Mouse (Mus musculus) bone marrow, adult 2 months (tissue): ENCODE results near the gene Pradc1.

ENCODE experiments used
- CTCF ChIP-seq: fragments of 200-500 bp; IDR thresholded peaks from 2 replicates; pipeline ENCODE4 v1.5.1; 2011; ENCODE audit warnings: low read length, control low read depth; ENCODE audit not compliant: control insufficient read depth, insufficient read depth
- POLR2A ChIP-seq: fragments of 200-500 bp; IDR thresholded peaks from 2 replicates; pipeline ENCODE4 v1.6.1; 2011; ENCODE audit warnings: low read depth, mild to moderate bottlenecking, control low read depth, low read length, borderline replicate concordance; ENCODE audit not compliant: control insufficient read depth

- TF ChIP-seq CTCF: no peak
- no peak for TF ChIP-seq POLR2A
Observed at GRCm38 (mm10) chr6:85465381-85465780, 13.6 kb upstream of the Pradc1 start.
